Mouse (Mus musculus) lung, adult 2 months (tissue): ENCODE results near the gene Tmbim6.

Experiments used
- CTCF ChIP-seq: fragments of 200-500 bp; IDR thresholded peaks from 2 replicates; pipeline ENCODE4 v1.5.1; 2011; ENCODE audit warnings: mild to moderate bottlenecking, low read length, control low read depth; ENCODE audit not compliant: insufficient read depth
- POLR2A ChIP-seq: fragments of 200-500 bp; IDR thresholded peaks from 2 replicates; pipeline ENCODE4 v1.6.1; 2011; ENCODE audit warnings: low read depth, mild to moderate bottlenecking, control low read depth, low read length, borderline replicate concordance; ENCODE audit errors: extremely low read depth

GRCm38 (mm10) chr15:99421152-99421551, 28.5 kb downstream of the Tmbim6 start:
- TF ChIP-seq CTCF = no peak
- TF ChIP-seq POLR2A = no peak
